Mouse (Mus musculus) E14TG2a.4 (cell line): Measurements from ENCODE around the gene Hmces.

ENCODE experiments used
- CTCF ChIP-seq: conservative IDR thresholded peaks from 2 replicates; pipeline ENCODE4 v1.5.1; 2014; ENCODE audit warnings: low read length
- POU5F1 ChIP-seq: IDR thresholded peaks from 2 replicates; pipeline ENCODE4 v1.6.1; 2014; ENCODE audit warnings: low read length, borderline replicate concordance

- no peak for TF ChIP-seq CTCF
- no peak for TF ChIP-seq POU5F1
Measured at GRCm38 (mm10) chr6:87882221-87882620, 31.5 kb upstream of the Hmces start.
